Mouse (Mus musculus) heart, embryonic 16.5 days (tissue): ENCODE measurements around the gene Eif2a. TPM values are rescaled to one million over a fixed set of nuclear protein-coding genes. Genes with fewer than 3 reads are reported as not detected.

Experiments used
- ATAC-seq: fragments of 200-750 bp; cut with Nextera tagmentation; replicated peaks from 2 replicates; pipeline ENCODE4 v1.8.0; 2017; ENCODE audit warnings: moderate number of reproducible peaks; ENCODE audit not compliant: insufficient read depth, low FRiP score; ENCODE audit errors: extremely low read depth
- H3K27ac ChIP-seq: fragments of 300-500 bp; sonication (generic); 2 replicates; pipeline ENCODE4 v1.5.1; 2014; ENCODE audit warnings: mild to moderate bottlenecking, low read length, control low read depth, moderate library complexity
- H3K27me3 ChIP-seq: fragments of 300-500 bp; sonication (generic); 2 replicates; pipeline ENCODE4 v1.6.1; 2014; ENCODE audit warnings: low read length, mixed read lengths; ENCODE audit not compliant: control insufficient read depth, insufficient read depth
- H3K36me3 ChIP-seq: fragments of 300-500 bp; sonication (generic); 2 replicates; pipeline ENCODE4 v1.6.1; 2014; ENCODE audit not compliant: control insufficient read depth, insufficient read depth
- H3K4me1 ChIP-seq: fragments of 300-500 bp; sonication (generic); 2 replicates; pipeline ENCODE4 v1.6.1; 2014; ENCODE audit warnings: low read length, mixed read lengths; ENCODE audit not compliant: control insufficient read depth, insufficient read depth
- H3K4me2 ChIP-seq: fragments of 300-500 bp; sonication (generic); 2 replicates; pipeline ENCODE4 v1.6.1; 2014; ENCODE audit warnings: low read depth, mild to moderate bottlenecking, control low read depth, low read length
- H3K4me3 ChIP-seq: fragments of 300-500 bp; sonication (generic); 2 replicates; pipeline ENCODE4 v1.5.1; 2014; ENCODE audit warnings: mild to moderate bottlenecking, control low read depth, low read length
- H3K9ac ChIP-seq: fragments of 300-500 bp; sonication (generic); 2 replicates; pipeline ENCODE4 v1.6.1; 2014; ENCODE audit warnings: low read length, control low read depth
- H3K9me3 ChIP-seq: fragments of 300-500 bp; sonication (generic); replicated peaks from 2 replicates; pipeline ENCODE4 v1.6.1; 2016; ENCODE audit warnings: low read length; ENCODE audit not compliant: control insufficient read depth
- WGBS: fragments of 180-500 bp; shearing (Covaris S2); extraction: QIAGEN DNeasy Blood & Tissue Kit; methylation state at CpG from one replicate; pipeline ENCODE4 v1.1.7; 2014; 5-methylcytosine and 5-hydroxymethylcytosine counted together
- polyA plus RNA-seq: library from polyadenylated mRNA; unstranded; fragments of >200 nt; fragmentation: Nextera tagmentation; extraction: Ambion mirVana; gene quantifications from 2 replicates; pipeline ENCODE4 v1.2.1, GENCODE M21; 2015

Eif2a gene
- polyA plus RNA-seq, 1 experiment from 2014 or later, result 35.7 TPM

- H3K9me3 ChIP-seq, result no peaks in the 10 kb centered on the region
- no peak overlapping the region for H3K4me2 ChIP-seq
- no peak for ATAC-seq
- H3K27me3 ChIP-seq, result no peaks in the 10 kb centered on the region
- H3K36me3 ChIP-seq, result peaks cover 5% of the 10 kb centered on the region
- peaks cover 3% of the 10 kb centered on the region for H3K4me1 ChIP-seq
- 81% methylated on average over 5 of the region's 5 CpGs for WGBS
- H3K27ac ChIP-seq, result no peak overlapping the region
- no peak overlapping the region for H3K4me3 ChIP-seq
- H3K9ac ChIP-seq, result no peak overlapping the region
Observed at GRCm38 (mm10) chr3:58517800-58518199, 7.8 kb upstream of the Eif2a start.

GRCm38 (mm10) chr3:58518962-58519361, 6.7 kb upstream of the Eif2a start:
- H3K27me3 ChIP-seq, result no peaks in the 10 kb centered on the region
- peaks cover 11% of the 10 kb centered on the region for H3K36me3 ChIP-seq
- H3K4me2 ChIP-seq, result no peak overlapping the region
- H3K4me3 ChIP-seq, result no peak overlapping the region
- H3K9me3 ChIP-seq, result no peaks in the 10 kb centered on the region
- peak overlapping the region; percentile 62 for H3K27ac ChIP-seq
- H3K9ac ChIP-seq, result no peak overlapping the region
- ATAC-seq, result peak; percentile 45
- peaks cover 4% of the 10 kb centered on the region for H3K4me1 ChIP-seq
- WGBS, result 57% methylated on average over 2 of the region's 2 CpGs

- no peak for ATAC-seq
- peak overlapping the region; percentile 62 for H3K27ac ChIP-seq
- H3K4me1 ChIP-seq, result peaks cover 10% of the 10 kb centered on the region
- H3K9me3 ChIP-seq, result no peaks in the 10 kb centered on the region
- peaks cover 11% of the 10 kb centered on the region for H3K36me3 ChIP-seq
- no peaks in the 10 kb centered on the region for H3K27me3 ChIP-seq
- H3K4me2 ChIP-seq, result no peak overlapping the region
- 39% methylated on average over 3 of the region's 3 CpGs for WGBS
- no peak overlapping the region for H3K9ac ChIP-seq
- no peak overlapping the region for H3K4me3 ChIP-seq
Observed at GRCm38 (mm10) chr3:58519536-58519935, 6.1 kb upstream of the Eif2a start.

GRCm38 (mm10) chr3:58520286-58520685, 5.3 kb upstream of the Eif2a start:
- H3K36me3 ChIP-seq, result peaks cover 11% of the 10 kb centered on the region
- no peak overlapping the region for H3K9ac ChIP-seq
- no peaks in the 10 kb centered on the region for H3K9me3 ChIP-seq
- 88% methylated on average over 6 of the region's 6 CpGs for WGBS
- H3K27ac ChIP-seq, result no peak overlapping the region
- H3K4me2 ChIP-seq, result no peak overlapping the region
- H3K27me3 ChIP-seq, result no peaks in the 10 kb centered on the region
- ATAC-seq, result no peak
- H3K4me1 ChIP-seq, result peaks cover 10% of the 10 kb centered on the region
- no peak overlapping the region for H3K4me3 ChIP-seq

- H3K4me1 ChIP-seq, result peaks cover 11% of the 10 kb centered on the region
- no peak overlapping the region for H3K27ac ChIP-seq
- peaks cover 11% of the 10 kb centered on the region for H3K36me3 ChIP-seq
- H3K4me2 ChIP-seq, result no peak overlapping the region
- no peak overlapping the region for H3K9ac ChIP-seq
- WGBS, result 81% methylated on average over 2 of the region's 2 CpGs
- no peaks in the 10 kb centered on the region for H3K9me3 ChIP-seq
- H3K27me3 ChIP-seq, result no peaks in the 10 kb centered on the region
- H3K4me3 ChIP-seq, result no peak overlapping the region
- no peak for ATAC-seq
Observed at GRCm38 (mm10) chr3:58521361-58521760, 4.3 kb upstream of the Eif2a start.

GRCm38 (mm10) chr3:58523386-58523785, 2.2 kb upstream of the Eif2a start:
- Histone ChIP-seq H3K4me3 (0 out of 2 replicates have a peak overlapping the region, but pooled peaks have one; percentile 2), H3K4me1 (peaks cover 13% of the 10 kb centered on the region), H3K27me3 (no peaks in the 10 kb centered on the region), H3K36me3 (peaks cover 11% of the 10 kb centered on the region), H3K9me3 (no peaks in the 10 kb centered on the region), H3K27ac (no peak overlapping the region), H3K4me2 (no peak overlapping the region), H3K9ac (no peak overlapping the region)
- 95% methylated on average over 3 of the region's 3 CpGs for WGBS
- no peak for ATAC-seq

- Histone ChIP-seq H3K27me3 (no peaks in the 10 kb centered on the region), H3K4me3 (peak overlapping the region; percentile 98), H3K9me3 (no peaks in the 10 kb centered on the region), H3K4me1 (peaks cover 13% of the 10 kb centered on the region), H3K9ac (peak overlapping the region; percentile 99), H3K36me3 (peaks cover 11% of the 10 kb centered on the region), H3K27ac (no peak overlapping the region), H3K4me2 (peak overlapping the region; percentile 87)
- WGBS, result 49% methylated on average over 4 of the region's 4 CpGs
- no peak for ATAC-seq
Observed at GRCm38 (mm10) chr3:58524246-58524645, 1.4 kb upstream of the Eif2a start.

GRCm38 (mm10) chr3:58525166-58525565, 455 bp upstream of the Eif2a start:
- Histone ChIP-seq H3K9ac (peak overlapping the region; percentile 99), H3K4me2 (peak overlapping the region; percentile 87), H3K4me1 (peaks cover 10% of the 10 kb centered on the region), H3K9me3 (no peaks in the 10 kb centered on the region), H3K27me3 (no peaks in the 10 kb centered on the region), H3K27ac (peak overlapping the region; percentile 95), H3K4me3 (peak overlapping the region; percentile 98), H3K36me3 (peaks cover 11% of the 10 kb centered on the region)
- WGBS, result under 1% methylated on average over 40 of the region's 40 CpGs
- peak; percentile 20 for ATAC-seq

- H3K4me3 ChIP-seq, result peak overlapping the region; percentile 98
- H3K27me3 ChIP-seq, result no peaks in the 10 kb centered on the region
- peak overlapping the region; percentile 78 for H3K9ac ChIP-seq
- H3K4me2 ChIP-seq, result peak overlapping the region; percentile 92
- peaks cover 12% of the 10 kb centered on the region for H3K36me3 ChIP-seq
- WGBS, result 4% methylated on average over 4 of the region's 4 CpGs
- peak overlapping the region; percentile 82 for H3K27ac ChIP-seq
- peaks cover 10% of the 10 kb centered on the region for H3K4me1 ChIP-seq
- H3K9me3 ChIP-seq, result no peaks in the 10 kb centered on the region
- no peak for ATAC-seq
Observed at GRCm38 (mm10) chr3:58526408-58526737, 752 bp downstream of the Eif2a start.
